Mouse (Mus musculus) MEL (cell line): ENCODE measurements around the gene Tmem216. TPM values are rescaled to one million over a fixed set of nuclear protein-coding genes. Genes with fewer than 3 reads are reported as not detected.

ENCODE experiments used
- DNase-seq: peaks from one replicate; pipeline ENCODE4 v3.0.0; 2011; ENCODE audit warnings: low read depth, low spot score
- H3K27ac ChIP-seq: 2 replicates; pipeline ENCODE4 v1.5.1; 2012; ENCODE audit warnings: low read depth, mild to moderate bottlenecking, control low read depth, low read length, moderate library complexity; ENCODE audit not compliant: control insufficient read depth
- H3K27me3 ChIP-seq, 2 experiments: fragments of 150-350 bp in 1 of 2; sonication (generic) in 1 of 2; 2 replicates each; pipeline ENCODE4 v1.6.1; 2012; ENCODE audit warnings: low read length in 2 of 2, mild to moderate bottlenecking in 2 of 2, improper control_type of control experiment in 1 of 2, moderate library complexity in 1 of 2; ENCODE audit not compliant: insufficient read depth in 2 of 2, control insufficient read depth in 1 of 2
- H3K36me3 ChIP-seq, 2 experiments: 2 replicates each; pipeline ENCODE4 v1.6.1; 2012 to 2014; ENCODE audit warnings: low read length in 2 of 2, improper control_type of control experiment in 1 of 2, inconsistent platforms in 1 of 2, mild to moderate bottlenecking in 1 of 2; ENCODE audit not compliant: insufficient read depth in 2 of 2, control insufficient read depth in 1 of 2
- H3K4me1 ChIP-seq, 2 experiments: fragments of 150-350 bp in 1 of 2; sonication (generic) in 1 of 2; 2 replicates each; pipeline ENCODE4 v1.6.1; 2012; ENCODE audit warnings: low read length in 2 of 2, improper control_type of control experiment in 1 of 2, mild to moderate bottlenecking in 1 of 2; ENCODE audit not compliant: insufficient read depth in 2 of 2, control insufficient read depth in 1 of 2
- H3K4me3 ChIP-seq, 2 experiments: fragments of 150-350 bp in 1 of 2; sonication (generic) in 1 of 2; 2 replicates each; pipeline ENCODE4 v1.5.1; 2012; ENCODE audit warnings: low read depth in 2 of 2, low read length in 2 of 2, mild to moderate bottlenecking in 2 of 2, moderate library complexity in 2 of 2, control low read depth in 1 of 2, improper control_type of control experiment in 1 of 2; ENCODE audit not compliant: control insufficient read depth in 1 of 2, insufficient read depth in 1 of 2
- H3K79me2 ChIP-seq: 2 replicates; pipeline ENCODE4 v1.6.1; 2012; ENCODE audit warnings: mild to moderate bottlenecking, low read length, moderate library complexity; ENCODE audit not compliant: control insufficient read depth, poor library complexity, insufficient read depth
- H3K9ac ChIP-seq: 2 replicates; pipeline ENCODE4 v1.6.1; 2012; ENCODE audit warnings: low read depth, mild to moderate bottlenecking, control low read depth, low read length, moderate library complexity; ENCODE audit not compliant: control insufficient read depth, poor library complexity, severe bottlenecking
- H3K9me3 ChIP-seq: fragments of 150-350 bp; sonication (generic); replicated peaks from 2 replicates; pipeline ENCODE4 v1.6.1; 2012; ENCODE audit warnings: mild to moderate bottlenecking, low read length, improper control_type of control experiment, moderate library complexity; ENCODE audit not compliant: insufficient read depth
- CHD1 ChIP-seq: IDR thresholded peaks from 2 replicates; pipeline ENCODE4 v1.6.1; 2012; ENCODE audit warnings: low read depth, mild to moderate bottlenecking, inconsistent platforms, low read length, improper control_type of control experiment
- CHD2 ChIP-seq: IDR thresholded peaks from 2 replicates; pipeline ENCODE4 v1.6.1; 2011; ENCODE audit warnings: low read length, improper control_type of control experiment
- CTCF ChIP-seq, 3 experiments: IDR thresholded peaks in 2 of 3; conservative IDR thresholded peaks in 1 of 3; 2 replicates each; pipeline ENCODE4 v1.5.1; 2011 to 2012; ENCODE audit warnings: low read length in 3 of 3, low read depth in 2 of 3, mild to moderate bottlenecking in 2 of 3, improper control_type of control experiment in 1 of 3, inconsistent platforms in 1 of 3, mixed read lengths in 1 of 3, moderate library complexity in 1 of 3; ENCODE audit not compliant: control insufficient read depth in 1 of 3, insufficient read depth in 1 of 3, poor library complexity in 1 of 3, severe bottlenecking in 1 of 3
- E2F4 ChIP-seq: IDR thresholded peaks from 2 replicates; pipeline ENCODE4 v1.6.1; 2011; ENCODE audit warnings: low read depth, low read length, improper control_type of control experiment, borderline replicate concordance
- ELF1 ChIP-seq: IDR thresholded peaks from 2 replicates; pipeline ENCODE4 v1.6.1; 2014; ENCODE audit warnings: low read depth, mild to moderate bottlenecking, inconsistent platforms, low read length, improper control_type of control experiment, moderate library complexity
- GABPA ChIP-seq: IDR thresholded peaks from 2 replicates; pipeline ENCODE4 v1.6.1; 2012; ENCODE audit warnings: low read depth, mild to moderate bottlenecking, inconsistent platforms, low read length, improper control_type of control experiment, moderate library complexity
- HCFC1 ChIP-seq: IDR thresholded peaks from 2 replicates; pipeline ENCODE4 v1.6.1; 2012; ENCODE audit warnings: low read depth, mild to moderate bottlenecking, inconsistent platforms, low read length, improper control_type of control experiment, moderate library complexity
- JUND ChIP-seq: IDR thresholded peaks from 2 replicates; pipeline ENCODE4 v1.6.1; 2011; ENCODE audit warnings: low read depth, mild to moderate bottlenecking, improper control_type of control experiment, low read length
- KAT2A ChIP-seq: conservative IDR thresholded peaks from 2 replicates; pipeline ENCODE4 v1.6.1; 2012; ENCODE audit warnings: low read depth, low read length, improper control_type of control experiment, inconsistent platforms
- MYB ChIP-seq: IDR thresholded peaks from 2 replicates; pipeline ENCODE4 v1.6.1; 2011; ENCODE audit warnings: mild to moderate bottlenecking, low read depth, low read length, improper control_type of control experiment
- NRF1 ChIP-seq: IDR thresholded peaks from 2 replicates; pipeline ENCODE4 v1.6.1; 2014; ENCODE audit warnings: low read depth, mild to moderate bottlenecking, inconsistent platforms, low read length, improper control_type of control experiment, moderate library complexity; ENCODE audit not compliant: poor library complexity, insufficient read depth, severe bottlenecking
- POLR2AphosphoS2 ChIP-seq: IDR thresholded peaks from 2 replicates; pipeline ENCODE4 v1.6.1; 2011; ENCODE audit warnings: low read length, improper control_type of control experiment
- POLR2AphosphoS5 ChIP-seq: IDR thresholded peaks from 2 replicates; pipeline ENCODE4 v1.6.1; 2012; ENCODE audit warnings: low read depth, borderline replicate concordance, mild to moderate bottlenecking, inconsistent platforms, low read length, moderate library complexity, mixed read lengths
- RAD21 ChIP-seq: IDR thresholded peaks from 2 replicates; pipeline ENCODE4 v1.6.1; 2011; ENCODE audit warnings: mild to moderate bottlenecking, low read depth, low read length, improper control_type of control experiment
- RCOR1 ChIP-seq: IDR thresholded peaks from 2 replicates; pipeline ENCODE4 v1.6.1; 2012; ENCODE audit warnings: low read depth, mild to moderate bottlenecking, inconsistent platforms, low read length, improper control_type of control experiment
- SMC3 ChIP-seq: IDR thresholded peaks from 2 replicates; pipeline ENCODE4 v1.6.1; 2011; ENCODE audit warnings: low read depth, low read length, improper control_type of control experiment
- TBP ChIP-seq: IDR thresholded peaks from 2 replicates; pipeline ENCODE4 v1.8.0; 2011; ENCODE audit warnings: low read depth, low read length, improper control_type of control experiment
- UBTF ChIP-seq: IDR thresholded peaks from 2 replicates; pipeline ENCODE4 v1.6.1; 2012; ENCODE audit warnings: low read depth, mild to moderate bottlenecking, inconsistent platforms, low read length, improper control_type of control experiment, moderate library complexity, borderline replicate concordance; ENCODE audit not compliant: insufficient read depth
- USF1 ChIP-seq: IDR thresholded peaks from 2 replicates; pipeline ENCODE4 v1.6.1; 2014; ENCODE audit warnings: low read depth, mild to moderate bottlenecking, inconsistent platforms, low read length, improper control_type of control experiment, moderate library complexity
- USF2 ChIP-seq, 2 experiments: IDR thresholded peaks; 2 replicates each; pipeline ENCODE4 v1.6.1; 2011 to 2012; ENCODE audit warnings: improper control_type of control experiment in 2 of 2, low read length in 2 of 2, borderline replicate concordance in 1 of 2, inconsistent platforms in 1 of 2, low read depth in 1 of 2, mild to moderate bottlenecking in 1 of 2; ENCODE audit not compliant: insufficient read depth in 1 of 2
- polyA plus RNA-seq, 2 experiments: library from polyadenylated mRNA; stranded (reverse) in 1 of 2; unstranded in 1 of 2; fragments of >175 nt in 1 of 2; fragments of >200 nt in 1 of 2; gene quantifications; 2 replicates each; pipeline versions ENCODE4 v1.2.1 to v1.2.4; 2012; ENCODE audit warnings: low replicate concordance in 2 of 2, low read depth in 1 of 2; ENCODE audit not compliant: insufficient read length in 2 of 2, insufficient read depth in 1 of 2, missing spikeins in 1 of 2
- total RNA-seq: library from RNA; depleted of rRNA; stranded (reverse); fragments of 300-350 nt; gene quantifications from 2 replicates; pipeline ENCODE4 v1.2.3, GENCODE M21; 2012

Gene Tmem216
- total and polyA plus RNA-seq, 3 experiments = 48.0 to 48.1 TPM; not detected in 1

- TF ChIP-seq POLR2AphosphoS5 (no peak), UBTF (no peak), CTCF (IDR thresholded peaks at IDR 0.05 in 2 of 3, conservative IDR thresholded peaks at IDR 0.05 in 1 of 3; ENCODE audit: control insufficient read depth in 1 of 3, insufficient read depth in 1 of 3, low read depth in 2 of 3, low read length in 3 of 3, poor library complexity in 1 of 3, severe bottlenecking in 1 of 3) (no peak), SMC3 (no peak), KAT2A (no peak), RAD21 (no peak), ELF1 (no peak), MYB (no peak), RCOR1 (no peak), E2F4 (no peak), USF1 (no peak)
- TF ChIP-seq, all 39 proteins: peak for 0
- Histone ChIP-seq H3K27me3 (no peaks in the 10 kb centered on the region), H3K79me2 (no peaks in the 10 kb centered on the region), H3K9me3 (no peaks in the 10 kb centered on the region), H3K4me1 (no peaks in the 10 kb centered on the region), H3K36me3 (peaks cover 5 to 53% of the 10 kb centered on the region in 2 experiments), H3K9ac (no peak overlapping the region), H3K27ac (no peak overlapping the region), H3K4me3 (no peak overlapping the region)
- no peak for DNase-seq
Observed at GRCm38 (mm10) chr19:10539454-10539853, 16.6 kb downstream of the Tmem216 start.

GRCm38 (mm10) chr19:10530082-10530481, 26.0 kb downstream of the Tmem216 start:
- H3K36me3 ChIP-seq = peaks cover 20 to 48% of the 10 kb centered on the region in 2 experiments
- H3K9me3 ChIP-seq = no peaks in the 10 kb centered on the region
- H3K27ac ChIP-seq = no peak overlapping the region
- peaks cover 31% of the 10 kb centered on the region for H3K79me2 ChIP-seq
- no peak overlapping the region for H3K9ac ChIP-seq
- H3K4me3 ChIP-seq = no peak overlapping the region
- H3K27me3 ChIP-seq = no peaks in the 10 kb centered on the region
- DNase-seq = peak; percentile 71
- H3K4me1 ChIP-seq = peaks cover 4 to 8% of the 10 kb centered on the region in 2 experiments
- TF ChIP-seq USF2 (IDR thresholded peaks at IDR 0.05; ENCODE audit: borderline replicate concordance in 1 of 2, insufficient read depth in 1 of 2, low read depth in 1 of 2, low read length in 2 of 2) (no peak), SMC3 (peak; percentile 41), UBTF (no peak), RAD21 (peak; percentile 35), GABPA (no peak), JUND (no peak), TBP (no peak), HCFC1 (no peak), CHD1 (no peak), CTCF (IDR thresholded peaks at IDR 0.05 in 2 of 3, conservative IDR thresholded peaks at IDR 0.05 in 1 of 3; ENCODE audit: control insufficient read depth in 1 of 3, insufficient read depth in 1 of 3, low read depth in 2 of 3, low read length in 3 of 3, poor library complexity in 1 of 3, severe bottlenecking in 1 of 3) (peak in 2 of 3 experiments; percentile 55 to 66; a peak in 5 of 6 replicates), POLR2AphosphoS2 (no peak), NRF1 (no peak), MYB (no peak), CHD2 (no peak)
